Mouse (Mus musculus) midbrain, embryonic 13.5 days (tissue): ENCODE data around the gene Rnf8. TPM values are rescaled to one million over a fixed set of nuclear protein-coding genes. Genes with fewer than 3 reads are reported as not detected.

Experiments
- ATAC-seq: fragments of 200-750 bp; cut with Nextera tagmentation; 2 replicates; pipeline ENCODE4 v1.8.0; 2017; ENCODE audit warnings: mild to moderate bottlenecking, moderate TSS enrichment, moderate library complexity
- H3K27ac ChIP-seq: fragments of 300-500 bp; sonication (generic); 2 replicates; pipeline ENCODE4 v1.5.1; 2015; ENCODE audit warnings: inconsistent platforms, mild to moderate bottlenecking, moderate library complexity
- H3K27me3 ChIP-seq: fragments of 300-500 bp; sonication (generic); 2 replicates; pipeline ENCODE4 v1.6.1; 2015; ENCODE audit warnings: mild to moderate bottlenecking, inconsistent platforms
- H3K36me3 ChIP-seq: fragments of 300-500 bp; sonication (generic); 2 replicates; pipeline ENCODE4 v1.6.1; 2015; ENCODE audit warnings: mild to moderate bottlenecking, inconsistent platforms
- H3K4me1 ChIP-seq: fragments of 300-500 bp; sonication (generic); replicated peaks from 2 replicates; pipeline ENCODE4 v1.6.1; 2015; ENCODE audit warnings: inconsistent platforms
- H3K4me2 ChIP-seq: fragments of 300-500 bp; sonication (generic); replicated peaks from 2 replicates; pipeline ENCODE4 v1.6.1; 2015; ENCODE audit warnings: moderate library complexity, mild to moderate bottlenecking, inconsistent platforms
- H3K4me3 ChIP-seq: fragments of 300-500 bp; sonication (generic); replicated peaks from 2 replicates; pipeline ENCODE4 v1.5.1; 2015; ENCODE audit warnings: mild to moderate bottlenecking, inconsistent platforms
- H3K9ac ChIP-seq: fragments of 300-500 bp; sonication (generic); replicated peaks from 2 replicates; pipeline ENCODE4 v1.6.1; 2015; ENCODE audit warnings: mild to moderate bottlenecking, inconsistent platforms
- H3K9me3 ChIP-seq: fragments of 300-500 bp; sonication (generic); 2 replicates; pipeline ENCODE4 v1.6.1; 2016; ENCODE audit warnings: mild to moderate bottlenecking, inconsistent platforms
- WGBS: fragments of 180-500 bp; shearing (Covaris S2); methylation state at CpG from one replicate; pipeline ENCODE4 v1.1.7; 2015; 5-methylcytosine and 5-hydroxymethylcytosine counted together
- microRNA-seq: library from miRNA; unstranded; fragments of <30 nt; microRNA quantifications from one replicate; pipeline ENCODE4, GENCODE M21; 2016
- polyA plus RNA-seq: library from polyadenylated mRNA; unstranded; fragments of >200 nt; fragmentation: Nextera tagmentation; extraction: Ambion mirVana; gene quantifications from 2 replicates; pipeline ENCODE4 v1.2.1, GENCODE M21; 2015

Rnf8 gene
- polyA plus RNA-seq, 1 experiment from 2014 or later, result 94.9 TPM

DNA sequence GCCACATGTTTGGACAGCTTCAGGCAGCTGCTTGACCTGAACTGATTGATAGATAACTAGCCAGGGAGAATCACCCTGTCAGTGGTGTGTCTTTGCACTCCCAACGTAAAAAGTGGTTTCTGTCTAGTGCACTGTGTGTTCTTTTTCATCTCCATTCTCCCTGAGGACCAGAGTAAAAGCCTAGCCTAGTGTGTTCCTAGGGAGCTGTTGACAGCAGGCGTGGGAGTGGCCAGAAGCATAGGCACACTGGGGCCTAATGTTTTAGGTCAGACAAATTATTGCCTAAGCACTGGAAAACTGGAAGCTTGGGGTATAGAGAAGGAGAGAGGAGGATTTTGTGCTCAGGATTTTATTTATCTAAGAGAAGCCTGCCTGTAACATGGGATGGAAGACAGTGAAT, 68.5 kb downstream of the Rnf8 start:
- 80% methylated on average over 2 of the region's 2 CpGs for WGBS
- Histone ChIP-seq H3K27ac (no peak overlapping the region), H3K27me3 (no peaks in the 10 kb centered on the region), H3K36me3 (peaks cover 95% of the 10 kb centered on the region), H3K9me3 (no peaks in the 10 kb centered on the region), H3K4me3 (no peak overlapping the region), H3K4me1 (peaks cover 17% of the 10 kb centered on the region; the same call in 1 of the 2 replicates), H3K9ac (no peak overlapping the region), H3K4me2 (no peak overlapping the region)
- no peak for ATAC-seq

GRCm38 (mm10) chr17:29684275-29684674, 69.7 kb downstream of the Rnf8 start:
- H3K4me3 ChIP-seq, result no peak overlapping the region
- 93% methylated on average over 4 of the region's 4 CpGs for WGBS
- H3K27ac ChIP-seq, result no peak overlapping the region
- H3K9me3 ChIP-seq, result no peaks in the 10 kb centered on the region
- ATAC-seq, result no peak
- H3K27me3 ChIP-seq, result no peaks in the 10 kb centered on the region
- peaks cover 92% of the 10 kb centered on the region for H3K36me3 ChIP-seq
- no peak overlapping the region for H3K4me2 ChIP-seq
- H3K9ac ChIP-seq, result no peak overlapping the region
- H3K4me1 ChIP-seq, result peaks cover 13% of the 10 kb centered on the region; the same call in 1 of the 2 replicates

DNA sequence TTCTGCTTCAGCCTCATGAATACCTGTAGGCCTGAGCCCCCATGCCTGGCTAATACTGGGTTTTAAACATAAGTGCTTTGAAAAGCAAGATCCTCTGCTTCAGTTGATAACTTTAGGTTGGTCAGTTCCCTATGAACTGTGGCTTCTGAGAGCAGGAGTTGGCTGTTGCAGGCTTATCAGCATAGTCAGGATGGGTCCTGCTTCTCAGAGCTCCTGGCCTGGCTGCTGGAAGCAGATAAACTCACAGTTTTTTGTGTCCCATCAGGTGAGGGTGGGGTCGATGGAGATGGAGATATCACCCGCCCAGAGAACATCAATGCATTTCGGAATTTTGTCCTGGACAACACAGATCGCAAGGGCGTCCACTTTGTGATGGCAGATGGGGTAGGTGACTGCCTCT, 72.2 kb downstream of the Rnf8 start:
- Histone ChIP-seq H3K27me3 (no peaks in the 10 kb centered on the region), H3K4me1 (0 out of 2 replicates have a peak, but pooled peaks cover 3% of the 10 kb centered on the region), H3K4me3 (no peak overlapping the region), H3K4me2 (no peak overlapping the region), H3K9ac (no peak overlapping the region), H3K27ac (no peak overlapping the region), H3K36me3 (peaks cover 92% of the 10 kb centered on the region), H3K9me3 (no peaks in the 10 kb centered on the region)
- ATAC-seq, result no peak
- 94% methylated on average over 5 of the region's 5 CpGs for WGBS

DNA sequence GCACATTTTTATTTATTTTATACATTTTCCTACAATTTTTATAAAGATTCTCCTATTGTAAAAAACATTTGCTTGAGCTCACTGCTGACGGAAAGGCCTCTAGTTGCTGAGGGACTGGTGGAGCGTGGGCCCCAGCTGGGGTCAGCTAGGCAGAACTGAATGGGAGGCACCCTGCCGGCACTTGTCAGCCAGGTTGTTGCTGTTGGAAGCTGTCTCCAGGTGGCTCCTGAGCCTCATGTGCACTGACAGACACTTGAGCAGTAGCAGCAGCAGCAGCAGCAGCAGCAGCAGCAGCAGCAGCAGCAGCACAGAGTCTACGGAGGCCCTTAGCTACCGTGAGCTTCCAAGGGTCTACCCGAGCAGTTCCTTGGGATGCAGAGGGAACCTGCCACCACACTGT, 72.8 kb downstream of the Rnf8 start:
- H3K4me3 ChIP-seq, result no peak overlapping the region
- no peak overlapping the region for H3K4me2 ChIP-seq
- no peak overlapping the region for H3K9ac ChIP-seq
- H3K9me3 ChIP-seq, result no peaks in the 10 kb centered on the region
- no peaks in the 10 kb centered on the region for H3K27me3 ChIP-seq
- H3K36me3 ChIP-seq, result peaks cover 87% of the 10 kb centered on the region
- H3K27ac ChIP-seq, result no peak overlapping the region
- 0 out of 2 replicates have a peak, but pooled peaks cover 3% of the 10 kb centered on the region for H3K4me1 ChIP-seq
- WGBS, result 78% methylated on average over 6 of the region's 6 CpGs
- no peak for ATAC-seq

DNA sequence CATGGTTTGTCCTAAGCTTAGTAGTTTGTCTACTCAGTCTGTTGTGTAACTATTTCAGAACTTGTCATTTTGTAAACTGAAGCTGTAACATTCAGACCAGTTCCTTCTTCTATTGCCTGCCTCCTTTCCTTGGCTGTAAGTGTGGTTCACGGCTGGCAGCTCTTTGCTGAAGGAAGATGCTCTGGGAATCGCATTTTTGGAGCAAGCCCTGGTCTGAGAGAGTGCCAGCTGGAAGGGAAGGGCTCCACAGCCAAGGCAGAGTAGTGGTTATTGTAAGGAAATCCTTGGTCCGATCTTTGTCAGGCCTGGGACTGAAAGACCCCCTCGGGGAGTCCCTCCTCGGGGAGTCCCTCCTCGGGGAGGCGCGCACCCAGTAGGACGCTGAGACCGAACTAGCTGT, 74.0 kb downstream of the Rnf8 start:
- no peaks in the 10 kb centered on the region for H3K27me3 ChIP-seq
- no peak overlapping the region for H3K9ac ChIP-seq
- no peak overlapping the region for H3K4me3 ChIP-seq
- peaks cover 80% of the 10 kb centered on the region for H3K36me3 ChIP-seq
- no peak overlapping the region for H3K4me2 ChIP-seq
- no peaks in the 10 kb centered on the region for H3K4me1 ChIP-seq
- 93% methylated on average over 10 of the region's 10 CpGs for WGBS
- H3K9me3 ChIP-seq, result no peaks in the 10 kb centered on the region
- no peak for ATAC-seq
- no peak overlapping the region for H3K27ac ChIP-seq

DNA sequence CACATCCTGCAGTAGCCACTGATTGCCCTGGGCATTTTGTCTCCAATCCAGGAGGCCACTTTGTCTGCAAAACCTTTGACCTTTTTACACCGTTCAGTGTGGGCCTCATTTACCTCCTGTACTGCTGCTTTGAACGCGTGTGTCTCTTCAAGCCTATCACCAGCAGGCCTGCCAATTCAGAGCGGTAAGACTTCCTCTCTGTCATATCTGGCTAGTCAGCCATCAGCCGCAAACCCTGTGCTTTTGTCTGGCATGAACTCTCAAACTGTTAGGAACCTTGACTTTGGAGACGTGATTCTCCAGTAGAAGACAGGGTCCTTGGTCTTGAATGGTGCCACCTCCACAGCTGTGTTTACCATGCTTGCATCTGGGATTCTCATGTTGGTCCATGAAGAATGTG, 75.7 kb downstream of the Rnf8 start:
- Histone ChIP-seq H3K9ac (no peak overlapping the region), H3K36me3 (peaks cover 80% of the 10 kb centered on the region)

DNA sequence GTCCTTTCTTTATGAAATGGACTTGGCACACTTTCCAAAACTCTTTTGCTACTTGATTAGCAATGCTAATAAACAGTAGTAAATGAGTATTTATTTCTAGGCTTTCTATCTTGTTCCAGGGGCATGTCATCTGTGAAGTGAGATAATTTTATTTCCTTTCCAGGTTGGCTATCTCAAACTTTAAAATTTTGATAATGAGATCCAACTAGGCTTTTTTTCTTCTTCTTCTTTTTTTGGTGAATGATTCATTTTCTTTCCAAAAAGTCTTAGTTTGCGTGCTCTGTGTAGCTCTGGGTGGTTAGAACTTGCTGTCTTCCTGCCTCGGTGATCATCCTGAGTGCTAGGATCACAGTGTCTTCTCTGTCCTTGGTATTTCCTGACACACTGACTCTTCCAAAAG, 78.2 kb downstream of the Rnf8 start:
- peaks cover 76% of the 10 kb centered on the region for H3K36me3 ChIP-seq

More for the DNA sequence above, 75.7 kb downstream of the Rnf8 start:
- Histone ChIP-seq H3K27me3 (no peaks in the 10 kb centered on the region), H3K4me1 (no peaks in the 10 kb centered on the region), H3K27ac (no peak overlapping the region), H3K4me3 (no peak overlapping the region), H3K4me2 (no peak overlapping the region), H3K9me3 (no peaks in the 10 kb centered on the region)
- WGBS, result 91% methylated on average over 6 of the region's 6 CpGs
- no peak for ATAC-seq

DNA sequence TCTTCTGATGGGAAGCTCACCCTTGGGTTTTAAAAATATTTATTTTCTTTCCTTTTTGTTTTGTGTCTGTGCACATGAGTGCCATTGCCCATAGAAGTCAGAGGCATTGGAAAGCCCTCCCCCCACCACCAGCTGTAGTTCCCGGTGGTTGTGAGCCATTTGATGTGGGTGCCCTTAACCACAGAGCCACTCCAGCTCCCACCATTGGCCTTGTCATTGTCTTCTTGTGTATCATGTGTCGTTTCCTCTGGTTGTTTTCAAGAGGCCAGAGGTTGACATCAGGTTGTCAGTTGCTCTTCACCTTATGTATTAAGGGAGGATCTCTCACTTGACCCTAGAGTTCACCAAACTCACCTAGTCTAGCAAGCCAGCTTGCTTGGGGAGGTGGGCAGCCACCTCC, 79.0 kb downstream of the Rnf8 start:
- no peak overlapping the region for H3K4me2 ChIP-seq
- no peaks in the 10 kb centered on the region for H3K9me3 ChIP-seq
- H3K27ac ChIP-seq, result no peak overlapping the region
- ATAC-seq, result no peak
- WGBS, result 78% methylated on average over 2 of the region's 2 CpGs
- no peak overlapping the region for H3K9ac ChIP-seq
- H3K27me3 ChIP-seq, result no peaks in the 10 kb centered on the region
- H3K4me1 ChIP-seq, result no peaks in the 10 kb centered on the region
- peaks cover 78% of the 10 kb centered on the region for H3K36me3 ChIP-seq
- H3K4me3 ChIP-seq, result no peak overlapping the region

More for the DNA sequence above, 78.2 kb downstream of the Rnf8 start:
- no peaks in the 10 kb centered on the region for H3K27me3 ChIP-seq
- no peak overlapping the region for H3K9ac ChIP-seq
- no peak overlapping the region for H3K4me3 ChIP-seq
- 95% methylated on average over 2 of the region's 2 CpGs for WGBS
- ATAC-seq, result no peak
- H3K27ac ChIP-seq, result no peak overlapping the region
- H3K4me2 ChIP-seq, result no peak overlapping the region
- no peaks in the 10 kb centered on the region for H3K4me1 ChIP-seq
- H3K9me3 ChIP-seq, result no peaks in the 10 kb centered on the region

DNA sequence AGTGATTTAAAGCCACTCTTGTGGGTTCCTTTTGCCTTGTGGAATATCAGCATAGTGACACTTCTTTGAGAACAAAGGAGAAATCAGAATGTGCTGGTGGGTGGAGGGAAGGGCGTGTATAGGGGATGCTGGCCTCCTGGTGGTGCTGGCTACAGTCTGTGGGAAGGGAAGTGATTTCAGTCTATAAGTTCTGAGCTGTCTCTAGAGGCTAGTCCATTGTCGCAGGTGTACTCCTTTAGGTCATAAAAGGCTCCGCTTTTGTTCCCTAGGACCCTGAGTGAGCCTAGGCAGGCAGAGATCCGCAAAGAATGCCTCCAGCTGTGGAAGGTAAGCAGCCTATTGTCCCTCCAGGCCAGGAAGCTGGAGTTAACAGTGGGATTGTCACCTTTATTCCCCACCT, 79.9 kb downstream of the Rnf8 start:
- H3K36me3 ChIP-seq, result peaks cover 82% of the 10 kb centered on the region
- H3K27ac ChIP-seq, result no peak overlapping the region
- no peak for ATAC-seq
- H3K9me3 ChIP-seq, result no peaks in the 10 kb centered on the region
- H3K4me3 ChIP-seq, result no peak overlapping the region
- no peaks in the 10 kb centered on the region for H3K27me3 ChIP-seq
- H3K4me2 ChIP-seq, result no peak overlapping the region
- WGBS, result 77% methylated on average over 4 of the region's 4 CpGs
- H3K9ac ChIP-seq, result no peak overlapping the region
- no peaks in the 10 kb centered on the region for H3K4me1 ChIP-seq

Small RNA genes within 50 kb of the gene (microRNA-seq; reads per million reads assigned to microRNA genes)
- not detected for gene Mir7667

Other genes with a start within 250 kb of the Rnf8 start
- gene Pim1, start 124.0 kb upstream of the Rnf8 start, polyA plus RNA-seq, result 13.4 and 15.4 TPM in 2 replicates
- gene Gm17657, start 65.2 kb upstream of the Rnf8 start, polyA plus RNA-seq, result not detected in 2 replicates
- 22.1 and 26.1 TPM in 2 replicates for gene Tbc1d22b, start 65.0 kb upstream of the Rnf8 start, polyA plus RNA-seq
- gene Tmem217, start 62.4 kb upstream of the Rnf8 start, polyA plus RNA-seq, result 1.1 and 2.2 TPM in 2 replicates
- 3.0 and 3.1 TPM in 2 replicates for gene Gm28043, start 86 bp downstream of the Rnf8 start, polyA plus RNA-seq
- 138 and 150 TPM in 2 replicates for gene Cmtr1, start 45.8 kb downstream of the Rnf8 start, polyA plus RNA-seq
- 11.4 and 12.0 TPM in 2 replicates for gene Ccdc167, start 102.3 kb downstream of the Rnf8 start, polyA plus RNA-seq